Mouse (Mus musculus) erythroblast, embryonic 14.5 days (primary cell): ENCODE measurements around the gene M6pr. TPM values are rescaled to one million over a fixed set of nuclear protein-coding genes. Genes with fewer than 3 reads are reported as not detected.

Experiments used
- H3K27me3 ChIP-seq: 2 replicates; pipeline ENCODE4 v1.6.1; 2012; ENCODE audit warnings: inconsistent platforms; ENCODE audit not compliant: control insufficient read depth
- H3K36me3 ChIP-seq: 2 replicates; pipeline ENCODE4 v1.6.1; 2012; ENCODE audit warnings: mild to moderate bottlenecking, inconsistent platforms; ENCODE audit not compliant: control insufficient read depth
- H3K4me1 ChIP-seq: 2 replicates; pipeline ENCODE4 v1.6.1; 2012; ENCODE audit warnings: inconsistent platforms; ENCODE audit not compliant: control insufficient read depth
- H3K4me3 ChIP-seq: replicated peaks from 2 replicates; pipeline ENCODE3; 2012; ENCODE audit warnings: moderate library complexity, mild to moderate bottlenecking, inconsistent platforms
- H3K9me3 ChIP-seq: 2 replicates; pipeline ENCODE4 v1.6.1; 2012; ENCODE audit warnings: low read length, inconsistent platforms, mixed read lengths; ENCODE audit not compliant: control insufficient read depth
- GATA1 ChIP-seq: IDR thresholded peaks from 2 replicates; pipeline ENCODE4 v1.6.1; 2012; ENCODE audit warnings: low read length, inconsistent platforms, mixed read lengths
- TAL1 ChIP-seq: IDR thresholded peaks from 3 replicates; pipeline ENCODE4 v1.6.1; 2012; ENCODE audit warnings: low read length, inconsistent platforms, mixed read lengths
- polyA plus RNA-seq: library from polyadenylated mRNA; stranded (reverse); fragments of >175 nt; gene quantifications from 2 replicates; pipeline ENCODE4 v1.2.3, GENCODE M21; 2012

Gene M6pr
- polyA plus RNA-seq, 1 experiment = 0.79 TPM

- Histone ChIP-seq H3K27me3 (no peaks in the 10 kb centered on the region), H3K4me1 (peaks cover 5% of the 10 kb centered on the region), H3K4me3 (no peak overlapping the region), H3K36me3 (no peaks in the 10 kb centered on the region), H3K9me3 (no peaks in the 10 kb centered on the region)
- TF ChIP-seq GATA1 = no peak
- no peak for TF ChIP-seq TAL1
Observed at GRCm38 (mm10) chr6:122304355-122304754, 4.2 kb upstream of the M6pr start.

GRCm38 (mm10) chr6:122304790-122305555 is 3.5 kb upstream of the M6pr start:
- Histone ChIP-seq H3K4me3 (no peak overlapping the region), H3K9me3 (no peaks in the 10 kb centered on the region), H3K4me1 (peaks cover 11% of the 10 kb centered on the region), H3K27me3 (no peaks in the 10 kb centered on the region), H3K36me3 (no peaks in the 10 kb centered on the region)
- TF ChIP-seq GATA1 = no peak
- TF ChIP-seq TAL1 = no peak

GRCm38 (mm10) chr6:122306707-122307106 is 1.8 kb upstream of the M6pr start:
- no peaks in the 10 kb centered on the region for H3K9me3 ChIP-seq
- H3K4me3 ChIP-seq = no peak overlapping the region
- H3K36me3 ChIP-seq = peaks cover 11% of the 10 kb centered on the region
- TF ChIP-seq TAL1 (no peak), GATA1 (no peak)
- H3K27me3 ChIP-seq = no peaks in the 10 kb centered on the region
- H3K4me1 ChIP-seq = peaks cover 28% of the 10 kb centered on the region

GRCm38 (mm10) chr6:122308136-122308504 is 400 bp upstream of the M6pr start:
- Histone ChIP-seq H3K36me3 (peaks cover 24% of the 10 kb centered on the region), H3K4me3 (peak overlapping the region; percentile 91), H3K4me1 (peaks cover 28% of the 10 kb centered on the region), H3K27me3 (no peaks in the 10 kb centered on the region), H3K9me3 (no peaks in the 10 kb centered on the region)
- TF ChIP-seq TAL1 (no peak), GATA1 (no peak)

- peak overlapping the region; percentile 91 for H3K4me3 ChIP-seq
- TF ChIP-seq GATA1 = no peak
- TF ChIP-seq TAL1 = no peak
Observed at GRCm38 (mm10) chr6:122309446-122309960, 983 bp downstream of the M6pr start.

GRCm38 (mm10) chr6:122310187-122310820 is 1.8 kb downstream of the M6pr start:
- Histone ChIP-seq H3K36me3 (peaks cover 46% of the 10 kb centered on the region), H3K27me3 (no peaks in the 10 kb centered on the region), H3K4me1 (peaks cover 28% of the 10 kb centered on the region), H3K9me3 (no peaks in the 10 kb centered on the region), H3K4me3 (peak overlapping the region; percentile 91)
- TF ChIP-seq TAL1 = no peak
- TF ChIP-seq GATA1 = no peak

More at GRCm38 (mm10) chr6:122309446-122309960, 983 bp downstream of the M6pr start:
- Histone ChIP-seq H3K4me1 (peaks cover 28% of the 10 kb centered on the region), H3K27me3 (no peaks in the 10 kb centered on the region), H3K9me3 (no peaks in the 10 kb centered on the region), H3K36me3 (peaks cover 38% of the 10 kb centered on the region)

GRCm38 (mm10) chr6:122318726-122319125 is 10.2 kb downstream of the M6pr start:
- no peaks in the 10 kb centered on the region for H3K9me3 ChIP-seq
- no peak overlapping the region for H3K4me3 ChIP-seq
- H3K36me3 ChIP-seq = peaks cover 73% of the 10 kb centered on the region
- H3K4me1 ChIP-seq = no peaks in the 10 kb centered on the region
- no peak for TF ChIP-seq TAL1
- no peak for TF ChIP-seq GATA1
- no peaks in the 10 kb centered on the region for H3K27me3 ChIP-seq

- Histone ChIP-seq H3K4me1 (no peaks in the 10 kb centered on the region), H3K4me3 (no peak overlapping the region), H3K9me3 (no peaks in the 10 kb centered on the region), H3K27me3 (no peaks in the 10 kb centered on the region), H3K36me3 (peaks cover 12% of the 10 kb centered on the region)
- TF ChIP-seq GATA1 = no peak
- TF ChIP-seq TAL1 = no peak
Observed at GRCm38 (mm10) chr6:122325361-122325975, 16.9 kb downstream of the M6pr start.

- peaks cover 2% of the 10 kb centered on the region; the same call in 1 of the 2 replicates for H3K36me3 ChIP-seq
- H3K9me3 ChIP-seq = no peaks in the 10 kb centered on the region
- H3K4me1 ChIP-seq = no peaks in the 10 kb centered on the region
- TF ChIP-seq GATA1 (no peak), TAL1 (no peak)
- H3K27me3 ChIP-seq = peaks cover 6% of the 10 kb centered on the region
- no peak overlapping the region for H3K4me3 ChIP-seq
Observed at GRCm38 (mm10) chr6:122333081-122333612, 24.6 kb downstream of the M6pr start.
